Mouse (Mus musculus) limb, embryonic 12.5 days (tissue): ENCODE measurements around the gene Smco2. TPM values are rescaled to one million over a fixed set of nuclear protein-coding genes. Genes with fewer than 3 reads are reported as not detected.

ENCODE experiments used
- ATAC-seq: fragments of 200-750 bp; cut with Nextera tagmentation; 2 replicates; pipeline ENCODE4 v1.8.0; 2017; ENCODE audit warnings: low read depth, moderate TSS enrichment; ENCODE audit not compliant: insufficient number of reproducible peaks, insufficient read depth, low FRiP score, low TSS enrichment
- H3K27ac ChIP-seq: fragments of 300-500 bp; sonication (generic); 2 replicates; pipeline ENCODE4 v1.5.1; 2016; ENCODE audit warnings: mild to moderate bottlenecking, moderate library complexity
- H3K27me3 ChIP-seq: fragments of 300-500 bp; sonication (generic); 2 replicates; pipeline ENCODE4 v1.6.1; 2016; ENCODE audit warnings: mild to moderate bottlenecking, moderate library complexity
- H3K36me3 ChIP-seq: fragments of 300-500 bp; sonication (generic); 2 replicates; pipeline ENCODE4 v1.6.1; 2016; ENCODE audit warnings: mild to moderate bottlenecking, moderate library complexity
- H3K4me1 ChIP-seq: fragments of 300-500 bp; sonication (generic); replicated peaks from 2 replicates; pipeline ENCODE4 v1.6.1; 2016
- H3K4me2 ChIP-seq: fragments of 300-500 bp; sonication (generic); 2 replicates; pipeline ENCODE4 v1.6.1; 2016; ENCODE audit warnings: mild to moderate bottlenecking, moderate library complexity
- H3K4me3 ChIP-seq: fragments of 300-500 bp; sonication (generic); replicated peaks from 2 replicates; pipeline ENCODE4 v1.5.1; 2016; ENCODE audit warnings: mild to moderate bottlenecking
- H3K9ac ChIP-seq: fragments of 300-500 bp; sonication (generic); replicated peaks from 2 replicates; pipeline ENCODE4 v1.6.1; 2016; ENCODE audit warnings: mild to moderate bottlenecking, moderate library complexity
- H3K9me3 ChIP-seq: fragments of 300-500 bp; sonication (generic); 2 replicates; pipeline ENCODE4 v1.6.1; 2016; ENCODE audit warnings: mild to moderate bottlenecking, moderate library complexity
- WGBS: fragments of 180-500 bp; shearing (Covaris S2); methylation state at CpG from one replicate; pipeline ENCODE4 v1.1.7; 2016; 5-methylcytosine and 5-hydroxymethylcytosine counted together
- polyA plus RNA-seq: library from polyadenylated mRNA; unstranded; fragments of >200 nt; fragmentation: Nextera tagmentation; extraction: Ambion mirVana; gene quantifications from 2 replicates; pipeline ENCODE4 v1.2.1, GENCODE M21; 2016

The Smco2 gene
- polyA plus RNA-seq, 1 experiment from 2014 or later, result not detected

DNA sequence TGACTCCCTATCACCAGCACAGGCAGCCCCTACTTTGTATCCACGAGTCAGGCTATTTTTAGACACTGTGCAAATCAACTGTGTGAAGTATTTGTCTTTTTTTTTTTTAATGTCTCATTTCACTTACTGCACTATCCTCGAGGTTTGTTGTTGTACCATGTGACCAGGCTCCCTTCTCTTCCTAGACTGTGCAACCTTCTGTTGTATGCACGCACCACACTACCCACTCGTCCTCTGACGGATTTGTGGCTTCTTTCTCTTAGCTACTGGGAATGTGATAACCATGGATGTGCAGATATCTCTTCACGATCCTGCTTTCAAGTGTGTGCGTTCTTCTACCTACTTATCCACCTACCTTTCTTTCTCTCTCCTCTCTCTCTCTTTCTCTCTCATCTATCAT, 12.6 kb upstream of the Smco2 start:
- H3K4me1 ChIP-seq, result 0 out of 2 replicates have a peak, but pooled peaks cover 6% of the 10 kb centered on the region
- WGBS, result 85% methylated on average over 7 of the region's 7 CpGs
- no peak for ATAC-seq
- no peaks in the 10 kb centered on the region for H3K36me3 ChIP-seq
- no peak overlapping the region for H3K4me3 ChIP-seq
- no peak overlapping the region for H3K9ac ChIP-seq
- no peaks in the 10 kb centered on the region for H3K9me3 ChIP-seq
- no peak overlapping the region for H3K27ac ChIP-seq
- H3K27me3 ChIP-seq, result no peaks in the 10 kb centered on the region
- no peak overlapping the region for H3K4me2 ChIP-seq

DNA sequence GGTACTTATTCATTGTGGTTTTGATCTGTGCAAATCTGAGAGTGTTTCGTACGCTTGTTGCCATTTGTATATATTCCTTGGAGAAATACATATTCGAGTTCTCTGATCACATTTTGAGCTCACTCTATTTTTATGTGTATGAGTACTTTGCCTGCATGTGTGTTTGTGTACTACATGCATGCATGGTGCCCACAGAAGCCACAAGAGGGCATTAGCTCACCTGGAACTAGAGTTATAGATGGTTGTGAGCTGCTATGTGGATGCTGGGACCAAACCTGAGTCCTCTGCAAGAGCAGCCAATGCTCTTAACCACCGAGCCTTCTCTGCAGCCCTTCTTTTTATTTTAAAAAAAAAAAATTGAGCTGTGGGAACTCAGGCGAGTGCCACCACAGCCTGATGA, 11.5 kb upstream of the Smco2 start:
- no peak overlapping the region for H3K4me3 ChIP-seq
- H3K27me3 ChIP-seq, result no peaks in the 10 kb centered on the region
- no peak overlapping the region for H3K4me2 ChIP-seq
- ATAC-seq, result no peak
- WGBS, result 88% methylated on average over 5 of the region's 5 CpGs
- H3K4me1 ChIP-seq, result 0 out of 2 replicates have a peak, but pooled peaks cover 6% of the 10 kb centered on the region
- no peaks in the 10 kb centered on the region for H3K9me3 ChIP-seq
- no peak overlapping the region for H3K9ac ChIP-seq
- no peak overlapping the region for H3K27ac ChIP-seq
- no peaks in the 10 kb centered on the region for H3K36me3 ChIP-seq

DNA sequence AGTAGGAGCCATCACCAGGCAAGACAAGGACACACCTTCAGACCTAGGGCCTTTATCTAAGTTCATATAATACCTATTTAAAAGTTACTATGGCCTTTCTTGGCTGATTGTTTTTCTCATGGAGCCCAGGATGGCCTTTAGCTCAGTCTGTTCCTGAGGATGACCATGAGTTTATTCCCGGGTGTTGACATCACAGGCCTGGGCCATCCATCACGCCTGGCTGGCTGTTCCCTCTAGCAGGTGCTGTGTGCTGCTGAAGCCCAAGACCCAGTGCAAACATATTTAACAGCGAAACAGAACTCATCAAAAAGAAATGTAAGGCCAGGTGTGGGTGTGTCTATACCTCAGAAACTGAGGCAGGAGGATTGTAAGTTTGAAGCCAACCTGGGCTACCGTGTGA, 11.0 kb upstream of the Smco2 start:
- WGBS, result 88% methylated on average over 4 of the region's 4 CpGs
- Histone ChIP-seq H3K9ac (no peak overlapping the region), H3K4me3 (no peak overlapping the region), H3K9me3 (no peaks in the 10 kb centered on the region), H3K36me3 (no peaks in the 10 kb centered on the region), H3K27me3 (no peaks in the 10 kb centered on the region), H3K27ac (no peak overlapping the region), H3K4me1 (0 out of 2 replicates have a peak, but pooled peaks cover 6% of the 10 kb centered on the region), H3K4me2 (no peak overlapping the region)
- no peak for ATAC-seq

DNA sequence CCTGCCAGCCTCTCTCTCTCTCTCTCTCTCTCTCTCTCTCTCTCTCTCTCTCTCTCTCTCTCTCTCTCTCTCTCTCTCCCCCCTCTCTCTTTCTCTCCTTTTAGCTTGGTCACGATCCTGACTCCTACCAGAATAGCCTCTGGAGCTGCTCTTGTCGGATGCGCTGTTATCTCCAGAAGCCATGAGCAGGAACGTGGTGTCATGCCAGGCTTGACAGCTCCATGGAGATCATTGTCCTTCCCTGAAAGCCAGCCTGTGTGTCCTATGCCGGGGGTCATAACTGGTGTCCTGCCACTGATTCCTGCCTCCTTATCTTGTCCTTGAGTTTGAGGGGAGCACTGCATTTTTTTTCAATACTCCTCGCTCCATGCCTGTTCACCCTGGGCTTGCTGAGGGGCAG, 5.0 kb upstream of the Smco2 start:
- no peak overlapping the region for H3K9ac ChIP-seq
- WGBS, result 93% methylated on average over 6 of the region's 6 CpGs
- no peak for ATAC-seq
- no peak overlapping the region for H3K4me3 ChIP-seq
- no peaks in the 10 kb centered on the region for H3K9me3 ChIP-seq
- H3K27ac ChIP-seq, result no peak overlapping the region
- H3K4me2 ChIP-seq, result no peak overlapping the region
- no peaks in the 10 kb centered on the region for H3K36me3 ChIP-seq
- H3K4me1 ChIP-seq, result no peaks in the 10 kb centered on the region
- H3K27me3 ChIP-seq, result no peaks in the 10 kb centered on the region

GRCm38 (mm10) chr6:146845347-146845746, 4.6 kb upstream of the Smco2 start:
- Histone ChIP-seq H3K9me3 (no peaks in the 10 kb centered on the region), H3K4me1 (no peaks in the 10 kb centered on the region), H3K27me3 (no peaks in the 10 kb centered on the region), H3K4me3 (no peak overlapping the region), H3K36me3 (no peaks in the 10 kb centered on the region), H3K4me2 (no peak overlapping the region), H3K27ac (no peak overlapping the region), H3K9ac (no peak overlapping the region)
- 79% methylated on average over 5 of the region's 5 CpGs for WGBS
- no peak for ATAC-seq

- ATAC-seq, result no peak
- 85% methylated on average over 15 of the region's 15 CpGs for WGBS
- H3K4me2 ChIP-seq, result no peak overlapping the region
- H3K4me3 ChIP-seq, result no peak overlapping the region
- H3K27ac ChIP-seq, result no peak overlapping the region
- H3K4me1 ChIP-seq, result no peaks in the 10 kb centered on the region
- H3K9ac ChIP-seq, result no peak overlapping the region
- no peaks in the 10 kb centered on the region for H3K36me3 ChIP-seq
- no peaks in the 10 kb centered on the region for H3K9me3 ChIP-seq
- no peaks in the 10 kb centered on the region for H3K27me3 ChIP-seq
These were observed 3.7 kb upstream of the Smco2 start for GRCm38 (mm10) chr6:146845961-146846750.

DNA sequence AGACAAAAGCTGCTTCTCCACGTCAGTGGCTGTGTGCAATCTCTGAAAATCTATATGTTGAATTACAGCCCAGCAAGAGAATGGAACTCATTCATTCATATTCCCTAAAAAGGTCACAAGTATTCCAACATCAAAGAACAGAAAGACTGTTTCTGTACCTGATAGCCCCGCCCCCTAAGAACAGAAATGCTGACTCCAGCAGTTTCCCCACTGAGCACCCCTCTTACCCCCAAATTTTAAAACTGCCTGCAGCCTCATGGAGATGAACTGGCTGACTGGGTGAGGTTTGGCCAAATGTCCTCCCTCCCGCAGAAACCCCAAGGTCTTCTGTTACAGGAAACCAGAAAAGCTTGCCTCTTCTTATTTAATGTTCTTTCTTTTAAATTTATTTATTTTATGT, 2.5 kb upstream of the Smco2 start:
- no peaks in the 10 kb centered on the region for H3K36me3 ChIP-seq
- no peak overlapping the region for H3K4me2 ChIP-seq
- H3K27ac ChIP-seq, result no peak overlapping the region
- no peak overlapping the region for H3K9ac ChIP-seq
- WGBS, result 76% methylated on average over 3 of the region's 3 CpGs
- no peaks in the 10 kb centered on the region for H3K4me1 ChIP-seq
- no peaks in the 10 kb centered on the region for H3K27me3 ChIP-seq
- ATAC-seq, result no peak
- H3K9me3 ChIP-seq, result no peaks in the 10 kb centered on the region
- H3K4me3 ChIP-seq, result no peak overlapping the region

DNA sequence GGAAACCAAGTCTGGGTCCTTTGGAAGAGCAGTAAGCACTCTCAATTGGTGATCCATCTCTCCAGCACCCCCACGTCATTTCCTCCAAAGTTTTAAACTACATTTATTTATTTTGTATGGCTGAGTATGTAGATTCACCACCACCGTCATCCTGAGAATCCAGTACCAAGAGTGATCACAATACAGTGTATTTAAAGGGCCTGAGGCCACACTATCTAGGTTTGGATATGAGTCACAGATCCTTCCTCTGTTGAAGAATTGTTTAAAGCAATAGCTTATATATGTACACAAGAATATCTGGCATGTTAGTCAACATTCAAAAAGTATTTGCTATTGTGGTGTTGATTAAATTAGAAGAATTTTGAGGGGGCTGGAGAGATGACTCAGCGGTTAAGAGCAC, 1.6 kb upstream of the Smco2 start:
- 90% methylated on average over 3 of the region's 3 CpGs for WGBS
- no peak overlapping the region for H3K4me3 ChIP-seq
- ATAC-seq, result no peak
- no peaks in the 10 kb centered on the region for H3K27me3 ChIP-seq
- no peak overlapping the region for H3K9ac ChIP-seq
- H3K27ac ChIP-seq, result no peak overlapping the region
- H3K9me3 ChIP-seq, result no peaks in the 10 kb centered on the region
- H3K4me1 ChIP-seq, result no peaks in the 10 kb centered on the region
- no peak overlapping the region for H3K4me2 ChIP-seq
- no peaks in the 10 kb centered on the region for H3K36me3 ChIP-seq

GRCm38 (mm10) chr6:146851916-146852315, 2.0 kb downstream of the Smco2 start:
- Histone ChIP-seq H3K36me3 (no peaks in the 10 kb centered on the region), H3K27me3 (no peaks in the 10 kb centered on the region), H3K9ac (no peak overlapping the region), H3K4me3 (no peak overlapping the region), H3K27ac (no peak overlapping the region), H3K9me3 (no peaks in the 10 kb centered on the region), H3K4me1 (no peaks in the 10 kb centered on the region), H3K4me2 (no peak overlapping the region)
- ATAC-seq, result no peak
- WGBS, result 75% methylated on average over 3 of the region's 3 CpGs

DNA sequence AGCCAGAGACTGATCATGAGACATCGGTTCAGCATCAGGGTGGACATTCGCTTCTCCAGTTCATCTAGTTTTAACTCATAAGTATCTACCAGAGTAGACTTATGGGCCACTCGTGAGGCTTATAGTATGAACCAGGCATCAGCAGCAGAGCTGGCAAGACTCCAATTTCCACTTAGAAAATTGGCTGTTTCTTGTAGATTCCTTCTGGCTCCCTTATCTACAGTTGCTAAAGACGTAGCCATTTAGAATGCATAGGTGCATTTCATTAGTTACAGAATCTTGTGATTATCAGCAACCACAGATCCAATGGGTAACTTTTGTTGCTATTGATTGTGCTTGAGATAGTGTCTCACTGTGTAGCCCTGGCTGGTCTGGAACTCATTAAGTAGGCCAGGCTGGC, 2.8 kb downstream of the Smco2 start:
- ATAC-seq, result no peak
- H3K4me3 ChIP-seq, result no peak overlapping the region
- no peak overlapping the region for H3K4me2 ChIP-seq
- H3K27ac ChIP-seq, result no peak overlapping the region
- H3K9me3 ChIP-seq, result no peaks in the 10 kb centered on the region
- 78% methylated on average over 4 of the region's 4 CpGs for WGBS
- H3K36me3 ChIP-seq, result no peaks in the 10 kb centered on the region
- H3K27me3 ChIP-seq, result no peaks in the 10 kb centered on the region
- no peak overlapping the region for H3K9ac ChIP-seq
- H3K4me1 ChIP-seq, result no peaks in the 10 kb centered on the region

DNA sequence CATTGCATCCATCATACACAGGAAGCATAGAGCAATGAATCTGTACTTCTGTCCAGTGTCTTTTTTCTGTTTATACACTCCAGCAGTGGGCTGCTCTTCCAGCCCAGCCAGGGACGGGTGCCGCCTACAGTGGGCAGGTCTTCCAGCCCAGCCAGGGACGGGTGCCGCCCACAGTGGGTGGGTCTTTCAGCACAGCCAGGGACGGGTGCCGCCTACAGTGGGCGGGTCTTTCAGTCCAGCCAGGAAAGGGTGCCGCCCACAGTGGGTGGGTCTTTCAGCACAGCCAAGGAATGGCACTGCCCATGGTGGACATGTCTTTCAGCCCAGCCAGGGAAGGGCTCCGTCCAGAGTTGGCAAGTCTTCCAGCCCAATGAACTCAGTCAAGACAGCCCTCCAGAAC, 5.3 kb downstream of the Smco2 start:
- Histone ChIP-seq H3K9ac (no peak overlapping the region), H3K4me2 (no peak overlapping the region)
- ATAC-seq, result peak; percentile 54; the same call in 1 of the 2 replicates

GRCm38 (mm10) chr6:146857386-146857785, 7.5 kb downstream of the Smco2 start:
- Histone ChIP-seq H3K4me1 (no peaks in the 10 kb centered on the region), H3K27ac (no peak overlapping the region), H3K27me3 (no peaks in the 10 kb centered on the region), H3K36me3 (no peaks in the 10 kb centered on the region), H3K9me3 (no peaks in the 10 kb centered on the region), H3K4me3 (no peak overlapping the region), H3K9ac (no peak overlapping the region), H3K4me2 (no peak overlapping the region)
- 97% methylated on average over 2 of the region's 2 CpGs for WGBS
- ATAC-seq, result no peak

More for the DNA sequence above, 5.3 kb downstream of the Smco2 start:
- no peaks in the 10 kb centered on the region for H3K4me1 ChIP-seq
- no peak overlapping the region for H3K27ac ChIP-seq
- no peaks in the 10 kb centered on the region for H3K36me3 ChIP-seq
- no peaks in the 10 kb centered on the region for H3K27me3 ChIP-seq
- WGBS, result 91% methylated on average over 9 of the region's 9 CpGs
- no peak overlapping the region for H3K4me3 ChIP-seq
- no peaks in the 10 kb centered on the region for H3K9me3 ChIP-seq
